Mouse (Mus musculus): ENCODE data around the gene Methig1. TPM values are rescaled to one million over a fixed set of nuclear protein-coding genes. Genes with fewer than 3 reads are reported as not detected.

Gene Methig1
- polyA plus RNA-seq, 1 experiment from 2014 or later = 0.60 TPM

DNA sequence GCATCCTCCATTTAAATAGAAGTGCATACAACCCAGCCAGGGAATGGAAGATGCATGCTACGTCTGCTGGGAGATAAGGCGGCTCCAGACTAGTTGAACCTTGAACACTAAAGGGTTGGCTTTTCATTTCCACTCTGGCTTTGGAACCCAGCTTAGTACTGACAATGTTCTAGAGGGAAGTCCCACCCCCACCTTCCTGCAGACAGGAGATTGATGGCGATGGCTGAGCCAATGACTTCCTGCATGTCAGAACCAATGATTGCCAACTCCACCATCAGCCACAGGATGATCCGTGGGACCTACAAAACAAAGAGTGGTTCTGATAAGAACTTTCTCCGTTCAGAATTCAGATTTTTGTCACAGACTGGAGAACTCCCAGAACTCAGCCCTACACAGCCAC lies 53.1 kb downstream of the Methig1 start:
- Histone ChIP-seq H3K9ac (replicated peaks; ENCODE audit: low read length) (no peak overlapping the region), H3K27ac (ENCODE audit: low read length) (peak overlapping the region; percentile 23), H3K36me3 (ENCODE audit: insufficient read depth, low read length) (peaks cover 51% of the 10 kb centered on the region), H3K27me3 (ENCODE audit: insufficient read depth, low read length) (no peaks in the 10 kb centered on the region), H3K4me3 (ENCODE audit: low read length) (no peak overlapping the region), H3K4me2 (replicated peaks; ENCODE audit: low read depth, low read length) (no peak overlapping the region), H3K9me3 (ENCODE audit: low read length) (no peaks in the 10 kb centered on the region), H3K4me1 (ENCODE audit: insufficient read depth, low read length) (peaks cover 16% of the 10 kb centered on the region)
- WGBS = 72% methylated on average over 5 of the region's 5 CpGs
- ATAC-seq (ENCODE audit: low FRiP score, low TSS enrichment) = no peak

DNA sequence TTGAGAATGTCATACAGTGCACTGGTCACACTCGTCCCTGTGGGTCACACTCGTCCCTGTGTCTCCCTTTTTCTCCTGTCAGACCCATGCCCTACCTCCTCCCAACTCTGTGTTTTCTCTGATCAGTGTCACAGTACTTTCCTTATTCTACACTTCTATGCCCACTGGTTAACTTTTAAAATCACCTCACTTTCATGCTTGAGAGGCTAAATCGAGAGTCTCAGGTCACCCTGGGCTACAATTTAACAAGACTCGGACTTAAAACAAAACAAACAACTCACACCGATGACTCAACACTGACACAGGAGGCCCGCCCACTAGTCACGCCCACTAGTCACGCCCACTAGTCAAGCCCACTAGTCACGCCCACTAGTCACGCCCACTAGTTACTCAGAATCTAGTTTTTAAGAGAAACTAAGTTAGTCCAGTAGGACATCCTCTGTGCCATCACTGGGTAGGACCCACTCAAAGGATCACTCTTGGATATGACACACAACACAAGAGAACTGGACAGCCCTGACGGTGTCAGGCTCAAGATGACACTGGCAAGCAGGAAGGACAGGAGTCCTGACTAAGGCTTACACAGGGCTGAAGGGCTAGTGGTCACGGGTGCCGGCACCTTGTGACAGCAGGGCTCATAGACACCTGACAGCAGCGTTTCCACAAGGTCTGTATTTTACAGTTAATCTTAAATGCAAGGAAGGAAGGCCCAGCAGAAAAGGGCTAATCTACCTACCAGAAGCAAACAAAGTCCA lies 58.1 kb downstream of the Methig1 start:
- WGBS = 43% methylated on average over 14 of the region's 14 CpGs

GRCm38 (mm10) chr15:100411731-100412130 lies 58.8 kb downstream of the Methig1 start:
- 81% methylated on average over 5 of the region's 5 CpGs for WGBS
- Histone ChIP-seq H3K9me3 (ENCODE audit: low read length) (no peaks in the 10 kb centered on the region), H3K36me3 (ENCODE audit: insufficient read depth, low read length) (peaks cover 14% of the 10 kb centered on the region), H3K27me3 (ENCODE audit: insufficient read depth, low read length) (no peaks in the 10 kb centered on the region), H3K4me3 (ENCODE audit: low read length) (no peak overlapping the region), H3K9ac (replicated peaks; ENCODE audit: low read length) (no peak overlapping the region), H3K4me2 (replicated peaks; ENCODE audit: low read depth, low read length) (no peak overlapping the region), H3K27ac (ENCODE audit: low read length) (no peak overlapping the region; the same call in 1 of the 2 replicates), H3K4me1 (ENCODE audit: insufficient read depth, low read length) (peaks cover 19% of the 10 kb centered on the region)
- no peak for ATAC-seq (ENCODE audit: low FRiP score, low TSS enrichment)

More for the DNA sequence above, 58.1 kb downstream of the Methig1 start:
- Histone ChIP-seq H3K27me3 (ENCODE audit: insufficient read depth, low read length) (no peaks in the 10 kb centered on the region), H3K27ac (ENCODE audit: low read length) (peak overlapping the region; percentile 84), H3K9me3 (ENCODE audit: low read length) (no peaks in the 10 kb centered on the region), H3K9ac (replicated peaks; ENCODE audit: low read length) (no peak overlapping the region), H3K4me3 (ENCODE audit: low read length) (no peak overlapping the region), H3K4me2 (replicated peaks; ENCODE audit: low read depth, low read length) (no peak overlapping the region; the same call in 1 of the 2 replicates), H3K36me3 (ENCODE audit: insufficient read depth, low read length) (peaks cover 17% of the 10 kb centered on the region), H3K4me1 (ENCODE audit: insufficient read depth, low read length) (peaks cover 23% of the 10 kb centered on the region)
- peak; percentile 81 for ATAC-seq (ENCODE audit: low FRiP score, low TSS enrichment)

GRCm38 (mm10) chr15:100413306-100413705 lies 60.4 kb downstream of the Methig1 start:
- no peak for ATAC-seq (ENCODE audit: low FRiP score, low TSS enrichment)
- WGBS = 67% methylated on average over 4 of the region's 5 CpGs

DNA sequence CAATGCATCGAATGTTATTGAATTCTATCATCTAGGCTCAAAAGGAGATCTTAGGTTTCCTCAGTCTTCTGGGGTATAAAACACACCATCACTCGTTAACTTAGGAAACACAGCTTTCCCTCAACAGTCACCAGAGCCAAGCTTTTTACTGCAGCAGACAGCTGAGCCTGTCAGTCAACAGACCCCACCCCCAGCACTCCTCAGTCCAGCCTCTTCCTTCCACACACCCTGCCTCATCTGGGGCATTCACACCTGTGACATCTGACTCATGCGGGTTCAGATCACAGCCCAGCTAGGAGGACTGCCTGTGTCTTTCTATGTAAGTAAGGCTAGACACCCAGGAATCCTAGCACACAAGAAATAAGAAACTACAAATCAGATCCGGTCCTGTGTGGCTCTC lies 61.1 kb downstream of the Methig1 start:
- Histone ChIP-seq H3K27me3 (ENCODE audit: insufficient read depth, low read length) (no peaks in the 10 kb centered on the region), H3K4me1 (ENCODE audit: insufficient read depth, low read length) (peaks cover 40% of the 10 kb centered on the region), H3K27ac (ENCODE audit: low read length) (peak overlapping the region; percentile 36), H3K4me3 (ENCODE audit: low read length) (no peak overlapping the region), H3K4me2 (replicated peaks; ENCODE audit: low read depth, low read length) (no peak overlapping the region), H3K36me3 (ENCODE audit: insufficient read depth, low read length) (peaks cover 4% of the 10 kb centered on the region; the same call in 1 of the 2 replicates), H3K9me3 (ENCODE audit: low read length) (no peaks in the 10 kb centered on the region), H3K9ac (replicated peaks; ENCODE audit: low read length) (no peak overlapping the region)
- ATAC-seq (ENCODE audit: low FRiP score, low TSS enrichment) = no peak
- 59% methylated on average over 4 of the region's 4 CpGs for WGBS

More at GRCm38 (mm10) chr15:100413306-100413705, 60.4 kb downstream of the Methig1 start:
- Histone ChIP-seq H3K4me3 (ENCODE audit: low read length) (no peak overlapping the region), H3K27me3 (ENCODE audit: insufficient read depth, low read length) (no peaks in the 10 kb centered on the region), H3K27ac (ENCODE audit: low read length) (peak overlapping the region; percentile 47; the same call in 1 of the 2 replicates), H3K9me3 (ENCODE audit: low read length) (no peaks in the 10 kb centered on the region), H3K36me3 (ENCODE audit: insufficient read depth, low read length) (peaks cover 7% of the 10 kb centered on the region; the same call in 1 of the 2 replicates), H3K4me2 (replicated peaks; ENCODE audit: low read depth, low read length) (no peak overlapping the region), H3K4me1 (ENCODE audit: insufficient read depth, low read length) (peaks cover 34% of the 10 kb centered on the region), H3K9ac (replicated peaks; ENCODE audit: low read length) (no peak overlapping the region)

DNA sequence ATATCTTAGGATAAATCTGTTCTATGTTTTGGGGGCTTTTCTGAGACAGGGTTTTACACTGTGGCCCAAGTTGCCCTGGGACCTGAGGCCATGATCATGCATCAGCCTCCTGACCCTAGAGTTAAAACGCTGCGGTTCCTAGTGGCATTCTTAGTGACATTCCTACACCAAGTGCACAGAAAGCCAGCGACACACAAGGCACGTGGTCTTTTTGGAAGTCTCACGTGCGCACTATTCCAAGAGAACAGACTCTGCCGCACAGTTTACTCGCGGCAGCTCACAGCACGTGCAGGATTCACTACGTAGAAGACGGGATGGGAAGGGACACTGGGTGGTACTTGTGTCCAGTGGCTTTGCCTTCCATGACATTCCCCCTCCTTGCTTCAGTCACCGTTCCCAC lies 62.0 kb downstream of the Methig1 start:
- H3K9me3 ChIP-seq (ENCODE audit: low read length) = no peaks in the 10 kb centered on the region
- no peak for ATAC-seq (ENCODE audit: low FRiP score, low TSS enrichment)
- H3K4me1 ChIP-seq (ENCODE audit: insufficient read depth, low read length) = peaks cover 49% of the 10 kb centered on the region
- H3K27ac ChIP-seq (ENCODE audit: low read length) = no peak overlapping the region
- H3K4me2 ChIP-seq (replicated peaks; ENCODE audit: low read depth, low read length) = no peak overlapping the region
- H3K36me3 ChIP-seq (ENCODE audit: insufficient read depth, low read length) = peaks cover 1% of the 10 kb centered on the region; the same call in 1 of the 2 replicates
- 91% methylated on average over 13 of the region's 13 CpGs for WGBS
- H3K9ac ChIP-seq (replicated peaks; ENCODE audit: low read length) = no peak overlapping the region
- H3K4me3 ChIP-seq (ENCODE audit: low read length) = no peak overlapping the region
- no peaks in the 10 kb centered on the region for H3K27me3 ChIP-seq (ENCODE audit: insufficient read depth, low read length)

DNA sequence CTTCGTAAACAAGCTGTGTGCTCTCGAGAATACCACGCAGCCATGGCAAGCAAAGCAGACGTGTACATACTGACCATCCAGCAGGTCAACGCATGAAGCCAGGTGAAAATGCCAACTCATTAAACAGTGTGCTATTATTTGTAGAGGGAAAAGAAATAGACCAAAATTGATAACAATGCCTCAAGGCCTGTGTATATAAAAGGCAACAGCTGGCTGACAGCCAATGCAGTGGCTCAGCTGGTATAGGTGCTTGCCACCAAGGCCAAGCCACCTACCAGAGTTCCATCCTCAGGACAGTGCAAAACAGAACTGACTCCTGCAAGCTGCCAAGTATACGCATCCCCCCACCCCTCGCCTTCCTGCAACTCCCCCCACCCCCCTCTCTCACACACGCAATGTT lies 62.7 kb downstream of the Methig1 start:
- Histone ChIP-seq H3K4me2 (replicated peaks; ENCODE audit: low read depth, low read length) (no peak overlapping the region), H3K9ac (replicated peaks; ENCODE audit: low read length) (no peak overlapping the region), H3K4me3 (ENCODE audit: low read length) (no peak overlapping the region), H3K27me3 (ENCODE audit: insufficient read depth, low read length) (no peaks in the 10 kb centered on the region), H3K4me1 (ENCODE audit: insufficient read depth, low read length) (peaks cover 53% of the 10 kb centered on the region), H3K9me3 (ENCODE audit: low read length) (no peaks in the 10 kb centered on the region), H3K36me3 (ENCODE audit: insufficient read depth, low read length) (no peaks in the 10 kb centered on the region), H3K27ac (ENCODE audit: low read length) (no peak overlapping the region)
- ATAC-seq (ENCODE audit: low FRiP score, low TSS enrichment) = no peak
- 83% methylated on average over 8 of the region's 8 CpGs for WGBS

DNA sequence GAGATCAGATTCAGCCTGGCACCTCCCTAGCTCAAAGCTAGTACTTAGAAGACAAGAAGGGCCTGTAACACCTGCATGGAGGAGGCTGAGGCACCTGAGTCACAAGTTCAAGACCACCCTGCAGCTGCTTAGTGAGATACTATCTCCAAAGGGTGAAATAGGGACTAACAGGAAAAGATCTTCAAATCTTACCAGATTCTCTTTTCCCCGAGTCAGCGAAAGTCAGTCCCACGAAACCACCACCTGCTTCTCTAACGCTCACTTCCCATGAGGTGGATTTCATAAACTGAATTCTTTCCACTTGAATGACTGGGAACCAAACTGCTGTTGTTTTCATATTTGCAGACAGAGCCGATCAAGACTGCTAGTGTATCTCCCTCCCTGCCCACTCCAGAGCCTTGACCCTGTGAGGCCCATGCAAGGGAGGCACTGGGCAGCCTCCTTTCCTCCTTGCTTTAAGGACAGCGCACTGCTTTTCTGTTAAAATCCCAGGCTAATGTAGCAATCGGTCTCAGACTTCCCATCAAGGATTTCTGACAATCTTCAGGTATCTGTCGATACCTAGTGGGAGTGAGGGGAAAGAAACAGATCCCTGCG lies 65.0 kb downstream of the Methig1 start:
- no peaks in the 10 kb centered on the region for H3K36me3 ChIP-seq (ENCODE audit: insufficient read depth, low read length)
- H3K9ac ChIP-seq (replicated peaks; ENCODE audit: low read length) = 0 out of 2 replicates have a peak overlapping the region, but pooled peaks have one; percentile 3
- H3K4me2 ChIP-seq (replicated peaks; ENCODE audit: low read depth, low read length) = no peak overlapping the region
- ATAC-seq (ENCODE audit: low FRiP score, low TSS enrichment) = no peak
- H3K4me3 ChIP-seq (ENCODE audit: low read length) = no peak overlapping the region
- H3K27ac ChIP-seq (ENCODE audit: low read length) = peak overlapping the region; percentile 56
- 63% methylated on average over 9 of the region's 9 CpGs for WGBS
- H3K27me3 ChIP-seq (ENCODE audit: insufficient read depth, low read length) = no peaks in the 10 kb centered on the region
- H3K9me3 ChIP-seq (ENCODE audit: low read length) = no peaks in the 10 kb centered on the region
- peaks cover 63% of the 10 kb centered on the region for H3K4me1 ChIP-seq (ENCODE audit: insufficient read depth, low read length)

DNA sequence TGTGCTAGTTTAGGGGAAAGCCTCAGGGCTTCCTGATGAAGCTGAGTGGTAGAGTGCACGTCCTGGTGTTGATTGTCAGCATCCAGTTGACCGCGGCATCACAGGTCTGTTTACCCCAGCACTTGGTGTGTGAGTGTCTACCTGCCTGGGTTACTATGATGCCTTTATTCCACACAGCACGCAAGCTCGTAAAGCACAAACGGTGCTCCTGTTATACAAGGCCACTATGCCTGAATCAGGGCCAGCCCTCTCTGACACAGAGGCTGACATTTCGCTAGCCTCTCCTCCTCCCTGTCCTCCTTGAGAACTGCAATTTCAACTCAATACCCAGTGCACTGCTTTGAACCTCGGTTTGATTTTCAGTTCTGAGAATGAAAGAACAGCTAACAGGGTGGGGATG lies 66.4 kb downstream of the Methig1 start:
- Histone ChIP-seq H3K27ac (ENCODE audit: low read length) (peak overlapping the region; percentile 19; the same call in 1 of the 2 replicates), H3K4me1 (ENCODE audit: insufficient read depth, low read length) (peaks cover 57% of the 10 kb centered on the region), H3K36me3 (ENCODE audit: insufficient read depth, low read length) (no peaks in the 10 kb centered on the region), H3K9me3 (ENCODE audit: low read length) (no peaks in the 10 kb centered on the region), H3K4me3 (ENCODE audit: low read length) (no peak overlapping the region), H3K4me2 (replicated peaks; ENCODE audit: low read depth, low read length) (no peak overlapping the region), H3K27me3 (ENCODE audit: insufficient read depth, low read length) (no peaks in the 10 kb centered on the region), H3K9ac (replicated peaks; ENCODE audit: low read length) (0 out of 2 replicates have a peak overlapping the region, but pooled peaks have one; percentile 5)
- no peak for ATAC-seq (ENCODE audit: low FRiP score, low TSS enrichment)
- WGBS = 51% methylated on average over 8 of the region's 8 CpGs
